Mouse (Mus musculus): ENCODE results near the gene Dgkq. TPM values are rescaled to one million over a fixed set of nuclear protein-coding genes. Genes with fewer than 3 reads are reported as not detected.

Dgkq gene
- 11.3 and 14.0 TPM in 2 replicates for polyA plus RNA-seq (2015; fragmentation: Nextera tagmentation; extraction: Ambion mirVana)

GRCm38 (mm10) chr5:108668977-108669936 lies at the start of gene Dgkq:
Dgkq (minus strand) TSS chr5:108669672.
- Histone ChIP-seq H3K4me2 (ENCODE audit: low read depth, low read length) (peak within 1 kb of the TSS; percentile 63), H3K9me3 (ENCODE audit: control insufficient read depth, low read length) (no peaks in the 10 kb centered on the region), H3K9ac (ENCODE audit: low read depth, low read length) (peak within 1 kb of the TSS; percentile 78), H3K4me1 (ENCODE audit: control insufficient read depth, insufficient read depth, low read length) (peaks cover 12% of the 10 kb centered on the region), H3K4me3 (ENCODE audit: low read length) (peak within 1 kb of the TSS; percentile 59), H3K27ac (ENCODE audit: low read length) (peak within 1 kb of the TSS; percentile 77), H3K27me3 (replicated peaks; ENCODE audit: control insufficient read depth, insufficient read depth, low read length) (no peaks in the 10 kb centered on the region), H3K36me3 (ENCODE audit: control insufficient read depth, insufficient read depth, low read length) (peaks cover 8% of the 10 kb centered on the region)
- ATAC-seq = peak; percentile 85
- WGBS = 4% methylated on average over 43 of the region's 43 CpGs

DNA sequence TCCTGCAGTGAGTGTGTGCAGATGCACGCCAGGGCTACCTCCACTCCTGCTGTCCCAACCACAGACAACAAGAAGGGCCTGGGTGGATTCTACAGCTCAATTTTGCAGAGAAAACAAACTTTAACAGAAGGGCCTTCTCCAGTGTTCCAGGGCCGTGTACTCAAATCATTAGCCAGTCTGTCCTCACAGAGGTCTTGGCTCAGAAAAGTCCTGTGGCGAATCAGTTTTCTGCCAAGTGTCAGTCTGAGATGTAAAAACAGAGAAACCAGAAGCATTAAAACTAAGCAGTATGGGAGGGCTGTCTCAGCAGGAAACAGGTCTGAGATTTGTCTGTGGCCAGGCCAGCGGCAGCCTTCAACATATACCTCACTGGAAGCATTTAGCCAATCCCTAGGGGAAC lies 48.6 kb upstream of the Dgkq start:
- WGBS = 53% methylated on average over 4 of the region's 4 CpGs
- Histone ChIP-seq H3K27me3 (replicated peaks; ENCODE audit: control insufficient read depth, insufficient read depth, low read length) (no peaks in the 10 kb centered on the region), H3K4me2 (ENCODE audit: low read depth, low read length) (no peak overlapping the region), H3K27ac (ENCODE audit: low read length) (no peak overlapping the region), H3K4me3 (ENCODE audit: low read length) (no peak overlapping the region), H3K9me3 (ENCODE audit: control insufficient read depth, low read length) (no peaks in the 10 kb centered on the region), H3K4me1 (ENCODE audit: control insufficient read depth, insufficient read depth, low read length) (peaks cover 10% of the 10 kb centered on the region), H3K9ac (ENCODE audit: low read depth, low read length) (no peak overlapping the region), H3K36me3 (ENCODE audit: control insufficient read depth, insufficient read depth, low read length) (no peaks in the 10 kb centered on the region)
- no peak for ATAC-seq

GRCm38 (mm10) chr5:108715974-108716373 lies 46.5 kb upstream of the Dgkq start:
- H3K4me1 ChIP-seq (ENCODE audit: control insufficient read depth, insufficient read depth, low read length) = peaks cover 10% of the 10 kb centered on the region
- H3K9ac ChIP-seq (ENCODE audit: low read depth, low read length) = no peak overlapping the region
- ATAC-seq = no peak
- 84% methylated on average over 1 of the region's 1 CpGs for WGBS
- H3K4me2 ChIP-seq (ENCODE audit: low read depth, low read length) = no peak overlapping the region
- no peak overlapping the region for H3K4me3 ChIP-seq (ENCODE audit: low read length)
- no peaks in the 10 kb centered on the region for H3K9me3 ChIP-seq (ENCODE audit: control insufficient read depth, low read length)
- H3K36me3 ChIP-seq (ENCODE audit: control insufficient read depth, insufficient read depth, low read length) = no peaks in the 10 kb centered on the region
- H3K27me3 ChIP-seq (replicated peaks; ENCODE audit: control insufficient read depth, insufficient read depth, low read length) = no peaks in the 10 kb centered on the region
- no peak overlapping the region for H3K27ac ChIP-seq (ENCODE audit: low read length)

DNA sequence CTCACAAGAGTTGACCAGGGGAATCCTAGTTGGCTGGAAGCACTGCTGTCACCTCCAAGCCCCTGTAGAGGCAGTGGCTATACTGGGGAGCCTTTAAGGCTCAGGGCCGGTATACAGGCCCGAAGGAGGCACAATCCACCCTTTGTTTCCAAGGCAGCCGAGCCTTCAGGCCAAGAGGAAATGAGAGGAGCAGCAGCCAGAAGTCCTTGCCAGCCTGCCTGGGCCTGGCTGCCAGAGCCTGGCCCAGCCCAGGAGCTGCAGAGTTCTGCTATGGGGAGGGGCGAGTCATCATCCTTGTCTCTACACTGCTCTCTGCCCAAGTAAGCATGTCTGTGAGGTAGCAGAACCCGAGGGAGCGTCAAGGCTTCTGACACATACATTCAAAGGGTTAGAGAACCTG lies 44.7 kb upstream of the Dgkq start:
- no peak overlapping the region for H3K4me3 ChIP-seq (ENCODE audit: low read length)
- 45% methylated on average over 6 of the region's 6 CpGs for WGBS
- H3K27me3 ChIP-seq (replicated peaks; ENCODE audit: control insufficient read depth, insufficient read depth, low read length) = no peaks in the 10 kb centered on the region
- no peak overlapping the region for H3K4me2 ChIP-seq (ENCODE audit: low read depth, low read length)
- H3K4me1 ChIP-seq (ENCODE audit: control insufficient read depth, insufficient read depth, low read length) = peaks cover 11% of the 10 kb centered on the region
- H3K9ac ChIP-seq (ENCODE audit: low read depth, low read length) = 0 out of 2 replicates have a peak overlapping the region, but pooled peaks have one; percentile 12
- no peaks in the 10 kb centered on the region for H3K36me3 ChIP-seq (ENCODE audit: control insufficient read depth, insufficient read depth, low read length)
- no peaks in the 10 kb centered on the region for H3K9me3 ChIP-seq (ENCODE audit: control insufficient read depth, low read length)
- H3K27ac ChIP-seq (ENCODE audit: low read length) = no peak overlapping the region
- peak; percentile 71 for ATAC-seq

- peaks cover 16% of the 10 kb centered on the region for H3K4me1 ChIP-seq (ENCODE audit: control insufficient read depth, insufficient read depth, low read length)
- no peak overlapping the region for H3K27ac ChIP-seq (ENCODE audit: low read length)
- H3K4me2 ChIP-seq (ENCODE audit: low read depth, low read length) = no peak overlapping the region
- no peak overlapping the region for H3K9ac ChIP-seq (ENCODE audit: low read depth, low read length)
- H3K9me3 ChIP-seq (ENCODE audit: control insufficient read depth, low read length) = no peaks in the 10 kb centered on the region
- no peaks in the 10 kb centered on the region for H3K36me3 ChIP-seq (ENCODE audit: control insufficient read depth, insufficient read depth, low read length)
- H3K4me3 ChIP-seq (ENCODE audit: low read length) = no peak overlapping the region
- no peak for ATAC-seq
- no peaks in the 10 kb centered on the region for H3K27me3 ChIP-seq (replicated peaks; ENCODE audit: control insufficient read depth, insufficient read depth, low read length)
These were observed 44.2 kb upstream of the Dgkq start for GRCm38 (mm10) chr5:108713691-108714090.

- Histone ChIP-seq H3K4me2 (ENCODE audit: low read depth, low read length) (no peak overlapping the region), H3K4me3 (ENCODE audit: low read length) (no peak overlapping the region), H3K27ac (ENCODE audit: low read length) (no peak overlapping the region), H3K4me1 (ENCODE audit: control insufficient read depth, insufficient read depth, low read length) (peaks cover 19% of the 10 kb centered on the region), H3K36me3 (ENCODE audit: control insufficient read depth, insufficient read depth, low read length) (no peaks in the 10 kb centered on the region), H3K27me3 (replicated peaks; ENCODE audit: control insufficient read depth, insufficient read depth, low read length) (no peaks in the 10 kb centered on the region), H3K9me3 (ENCODE audit: control insufficient read depth, low read length) (no peaks in the 10 kb centered on the region), H3K9ac (ENCODE audit: low read depth, low read length) (no peak overlapping the region)
- no peak for ATAC-seq
- WGBS = 83% methylated on average over 2 of the region's 2 CpGs
These were observed 43.6 kb upstream of the Dgkq start for GRCm38 (mm10) chr5:108713096-108713495.

DNA sequence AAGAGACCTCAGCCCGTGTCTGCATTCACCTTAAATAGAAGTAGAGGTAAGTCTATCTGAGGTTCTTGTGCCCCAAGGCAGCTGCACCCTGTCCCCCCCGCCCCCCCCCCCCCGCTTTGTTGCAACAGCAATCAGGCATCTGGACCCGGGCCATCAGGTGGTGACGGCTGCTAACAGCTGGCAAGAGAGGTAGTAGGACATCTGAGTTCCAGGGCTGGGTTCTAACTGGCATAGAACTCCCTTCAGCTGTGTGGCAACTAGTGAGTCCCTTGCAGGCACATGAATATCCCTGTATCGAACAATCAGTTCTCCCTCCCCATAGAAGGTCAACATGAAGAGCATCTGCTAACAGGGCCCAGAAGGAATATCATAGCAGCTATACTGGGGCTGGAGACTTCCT lies 42.5 kb upstream of the Dgkq start:
- Histone ChIP-seq H3K4me3 (ENCODE audit: low read length) (no peak overlapping the region), H3K36me3 (ENCODE audit: control insufficient read depth, insufficient read depth, low read length) (no peaks in the 10 kb centered on the region), H3K4me2 (ENCODE audit: low read depth, low read length) (no peak overlapping the region), H3K9me3 (ENCODE audit: control insufficient read depth, low read length) (no peaks in the 10 kb centered on the region), H3K27ac (ENCODE audit: low read length) (no peak overlapping the region), H3K9ac (ENCODE audit: low read depth, low read length) (no peak overlapping the region), H3K27me3 (replicated peaks; ENCODE audit: control insufficient read depth, insufficient read depth, low read length) (no peaks in the 10 kb centered on the region), H3K4me1 (ENCODE audit: control insufficient read depth, insufficient read depth, low read length) (peaks cover 22% of the 10 kb centered on the region)
- ATAC-seq = no peak
- WGBS = 82% methylated on average over 6 of the region's 6 CpGs

- Histone ChIP-seq H3K4me3 (ENCODE audit: low read length) (no peak overlapping the region), H3K27ac (ENCODE audit: low read length) (no peak overlapping the region), H3K27me3 (replicated peaks; ENCODE audit: control insufficient read depth, insufficient read depth, low read length) (no peaks in the 10 kb centered on the region), H3K9ac (ENCODE audit: low read depth, low read length) (no peak overlapping the region), H3K9me3 (ENCODE audit: control insufficient read depth, low read length) (no peaks in the 10 kb centered on the region), H3K36me3 (ENCODE audit: control insufficient read depth, insufficient read depth, low read length) (0 out of 2 replicates have a peak, but pooled peaks cover 3% of the 10 kb centered on the region), H3K4me2 (ENCODE audit: low read depth, low read length) (no peak overlapping the region), H3K4me1 (ENCODE audit: control insufficient read depth, insufficient read depth, low read length) (peaks cover 26% of the 10 kb centered on the region)
- ATAC-seq = peak; percentile 22
- 51% methylated on average over 6 of the region's 6 CpGs for WGBS
These were observed 39.7 kb upstream of the Dgkq start for GRCm38 (mm10) chr5:108708981-108709731.

DNA sequence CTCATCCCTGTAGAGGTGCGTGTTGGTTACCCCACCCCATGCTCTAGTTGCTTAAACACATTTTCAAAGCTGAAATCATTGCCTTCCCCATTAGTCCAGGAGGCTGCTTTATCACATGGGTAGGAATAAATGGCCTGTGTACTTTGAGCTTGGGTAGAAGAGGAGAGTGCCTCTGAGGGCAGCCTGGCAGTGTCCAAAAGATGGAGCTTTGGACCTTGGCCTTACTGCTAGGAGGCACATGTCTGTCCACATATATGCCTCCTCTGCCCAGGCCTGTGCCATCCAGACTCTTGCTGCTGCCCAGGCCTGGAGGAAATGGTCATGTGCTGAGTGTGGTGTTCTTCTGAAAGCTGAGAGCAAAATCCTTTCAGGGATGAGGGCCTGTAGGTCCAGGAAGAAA lies 38.9 kb upstream of the Dgkq start:
- H3K4me2 ChIP-seq (ENCODE audit: low read depth, low read length) = no peak overlapping the region
- H3K4me3 ChIP-seq (ENCODE audit: low read length) = no peak overlapping the region
- H3K9me3 ChIP-seq (ENCODE audit: control insufficient read depth, low read length) = no peaks in the 10 kb centered on the region
- H3K27me3 ChIP-seq (replicated peaks; ENCODE audit: control insufficient read depth, insufficient read depth, low read length) = no peaks in the 10 kb centered on the region
- no peak overlapping the region for H3K9ac ChIP-seq (ENCODE audit: low read depth, low read length)
- 76% methylated on average over 1 of the region's 1 CpGs for WGBS
- 0 out of 2 replicates have a peak, but pooled peaks cover 3% of the 10 kb centered on the region for H3K36me3 ChIP-seq (ENCODE audit: control insufficient read depth, insufficient read depth, low read length)
- ATAC-seq = peak; percentile 56
- H3K27ac ChIP-seq (ENCODE audit: low read length) = no peak overlapping the region; the same call in 1 of the 2 replicates
- peaks cover 26% of the 10 kb centered on the region for H3K4me1 ChIP-seq (ENCODE audit: control insufficient read depth, insufficient read depth, low read length)
